Mouse (Mus musculus) ES-E14 (cell line): ENCODE measurements around the gene Gm28539. TPM values are rescaled to one million over a fixed set of nuclear protein-coding genes. Genes with fewer than 3 reads are reported as not detected.

Experiments
- DNase-seq: peaks from one replicate; pipeline ENCODE4 v3.0.0-alpha.2; 2013; ENCODE audit warnings: low read depth, low spot score
- H3K27ac ChIP-seq: 2 replicates; pipeline ENCODE4 v1.5.1; 2012; ENCODE audit warnings: low read depth, mild to moderate bottlenecking, low read length, moderate library complexity, mixed read lengths; ENCODE audit not compliant: poor library complexity, insufficient read depth, severe bottlenecking
- H3K36me3 ChIP-seq: 2 replicates; pipeline ENCODE4 v1.6.1; 2012; ENCODE audit warnings: mild to moderate bottlenecking, low read length, moderate library complexity, mixed read lengths; ENCODE audit not compliant: control insufficient read depth, poor library complexity, insufficient read depth, severe bottlenecking
- H3K4me1 ChIP-seq, 2 experiments: fragments of 150-350 bp in 1 of 2; sonication (generic) in 1 of 2; 2 replicates each; pipeline ENCODE4 v1.6.1; 2012; ENCODE audit warnings: low read length in 2 of 2, mild to moderate bottlenecking in 1 of 2, mixed read lengths in 1 of 2; ENCODE audit not compliant: control insufficient read depth in 2 of 2, insufficient read depth in 2 of 2, poor library complexity in 1 of 2
- H3K4me3 ChIP-seq, 2 experiments: fragments of 150-350 bp in 1 of 2; sonication (generic) in 1 of 2; 2 replicates each; pipeline ENCODE4 v1.5.1; 2012; ENCODE audit warnings: low read length in 2 of 2, low read depth in 1 of 2, mild to moderate bottlenecking in 1 of 2, mixed read lengths in 1 of 2; ENCODE audit not compliant: insufficient read depth in 1 of 2, poor library complexity in 1 of 2, severe bottlenecking in 1 of 2
- H3K9ac ChIP-seq: 2 replicates; pipeline ENCODE4 v1.6.1; 2012; ENCODE audit warnings: low read depth, mild to moderate bottlenecking, low read length, mixed read lengths; ENCODE audit not compliant: poor library complexity, insufficient read depth, severe bottlenecking
- H3K9me3 ChIP-seq: fragments of 150-350 bp; sonication (generic); 2 replicates; pipeline ENCODE4 v1.6.1; 2012; ENCODE audit warnings: low read depth, mild to moderate bottlenecking, low read length; ENCODE audit not compliant: control insufficient read depth, insufficient read depth
- CHD2 ChIP-seq: IDR thresholded peaks from 2 replicates; pipeline ENCODE4 v1.6.1; 2014; ENCODE audit warnings: mild to moderate bottlenecking, low read depth, low read length, inconsistent platforms
- HCFC1 ChIP-seq: IDR thresholded peaks from 2 replicates; pipeline ENCODE4 v1.6.1; 2012; ENCODE audit warnings: low read length, inconsistent platforms, borderline replicate concordance; ENCODE audit not compliant: insufficient read depth
- MAFK ChIP-seq: IDR thresholded peaks from 2 replicates; pipeline ENCODE4 v1.6.1; 2014; ENCODE audit warnings: mild to moderate bottlenecking, low read depth, low read length, inconsistent platforms; ENCODE audit not compliant: insufficient read depth
- ZC3H11A ChIP-seq: IDR thresholded peaks from 2 replicates; pipeline ENCODE4 v1.6.1; 2012; ENCODE audit warnings: low read depth, mild to moderate bottlenecking, inconsistent platforms, low read length, borderline replicate concordance
- ZNF384 ChIP-seq: IDR thresholded peaks from 2 replicates; pipeline ENCODE4 v1.6.1; 2012; ENCODE audit warnings: low read depth, low read length, inconsistent platforms
- in situ Hi-C, 2 experiments: fragments of 600-800 bp; cut with MboI; formaldehyde crosslinking; loops; one replicate each; pipeline ENCODE4 v1.15.1; 2025; ENCODE audit warnings: low sequenced_read_pairs in 2 of 2, inconsistent platforms in 1 of 2; ENCODE audit not compliant: unreplicated experiment in 2 of 2
- total RNA-seq: library from RNA; depleted of rRNA; stranded (reverse); fragments of 300-350 nt; gene quantifications from 2 replicates; pipeline ENCODE4 v1.2.3, GENCODE M21; 2012

Gm28539 gene
- total RNA-seq, 1 experiment = not detected

DNA sequence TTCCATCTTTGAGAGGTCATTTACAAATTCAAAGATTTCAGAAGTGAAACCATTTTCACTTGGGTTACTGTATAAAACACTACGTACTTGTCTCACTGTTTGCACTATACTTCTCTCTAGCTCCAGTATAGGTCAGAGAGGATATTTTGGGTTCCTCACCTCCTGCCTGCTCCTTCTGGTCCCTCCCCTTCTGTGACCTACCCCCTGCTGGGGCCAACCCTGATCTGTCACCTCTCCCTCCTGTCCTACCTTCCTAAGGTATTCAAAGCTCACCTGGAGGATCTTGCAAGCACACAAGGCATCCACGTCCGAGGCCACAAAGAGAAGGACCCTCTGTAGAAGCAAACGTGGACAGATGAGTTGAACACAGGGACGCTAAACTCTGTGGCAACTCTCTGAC lies 25.4 kb upstream of the Gm28539 start:
- H3K4me3 ChIP-seq = peak overlapping the region; percentile 83 to 87
- H3K9me3 ChIP-seq = no peaks in the 10 kb centered on the region
- peak overlapping the region; percentile 95 for H3K9ac ChIP-seq
- H3K4me1 ChIP-seq = peaks cover 0 to 3% of the 10 kb centered on the region in 2 experiments; a peak in 1 of 4 replicates
- TF ChIP-seq CHD2 (no peak), ZNF384 (no peak), MAFK (no peak), HCFC1 (no peak), ZC3H11A (no peak)
- peaks cover 19% of the 10 kb centered on the region for H3K36me3 ChIP-seq
- in situ Hi-C loops = no loop called here
- H3K27ac ChIP-seq = no peak overlapping the region
- DNase-seq = peak; percentile 34

DNA sequence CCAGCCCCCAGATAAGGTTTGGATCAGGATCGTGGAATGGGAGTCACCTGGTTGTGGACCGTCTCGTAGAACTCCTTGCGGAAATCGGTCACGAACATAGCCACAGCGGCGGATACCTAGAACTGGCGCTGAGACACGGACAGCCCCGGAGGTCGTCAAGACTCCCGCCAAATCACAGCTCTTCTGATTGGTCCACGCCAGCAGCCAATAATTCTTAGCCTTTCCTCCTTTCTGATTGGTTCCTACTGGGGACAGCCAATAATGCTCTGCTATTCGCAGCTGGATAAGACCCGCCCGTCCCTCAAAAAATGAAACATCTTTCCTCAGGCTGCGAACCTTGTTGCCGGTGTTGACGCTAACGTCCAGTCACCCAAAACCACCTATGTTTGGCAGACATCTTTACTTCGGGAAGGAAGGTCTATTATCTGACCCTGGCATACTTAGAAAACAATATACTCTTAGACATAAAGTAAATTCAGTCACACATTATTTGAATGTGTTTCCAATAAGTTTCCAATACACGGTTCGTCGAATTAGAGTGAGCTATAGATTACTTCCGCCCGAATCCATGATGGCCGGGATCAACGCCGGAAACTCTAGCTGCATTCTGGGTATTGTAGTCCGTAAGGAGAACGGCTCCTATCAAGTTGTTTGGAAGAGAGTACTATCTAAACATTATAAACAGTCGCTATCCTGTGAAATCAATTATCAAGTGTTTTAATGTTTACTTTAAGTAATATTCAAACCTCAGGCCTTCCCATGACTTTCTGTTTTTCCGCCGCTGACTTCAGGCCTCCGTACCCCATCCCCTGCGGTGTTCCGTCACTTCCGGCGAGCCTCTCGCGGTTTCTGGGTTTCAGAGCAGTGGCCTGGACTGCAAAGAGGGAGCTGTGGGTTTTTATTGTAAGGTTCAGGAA lies 24.7 kb upstream of the Gm28539 start, which contains the start of the genes Ufd1 and Cdc45:
Gene Ufd1 (plus strand): TSS at position 312 of the 917 bp plus-strand sequence.
Gene Cdc45 (minus strand): TSS at position 520 of the 917 bp plus-strand sequence.
- in situ Hi-C loops = no loop called here
- peak within 1 kb of the TSS; percentile 83 to 87 for H3K4me3 ChIP-seq
- H3K9me3 ChIP-seq = no peaks in the 10 kb centered on the region
- peaks cover 19% of the 10 kb centered on the region for H3K36me3 ChIP-seq
- peak; percentile 97 for TF ChIP-seq CHD2
- no peak for TF ChIP-seq ZC3H11A
- peak; percentile 97 for TF ChIP-seq HCFC1
- TF ChIP-seq MAFK = no peak
- 0 out of 2 replicates have a peak, but pooled peaks have one; percentile 9 for TF ChIP-seq ZNF384
- peak within 1 kb of the TSS; percentile 37 for H3K27ac ChIP-seq
- peak within 1 kb of the TSS; percentile 95 for H3K9ac ChIP-seq
- H3K4me1 ChIP-seq = peaks cover 0 to 3% of the 10 kb centered on the region in 2 experiments; a peak in 1 of 4 replicates
- peak; percentile 88 for DNase-seq

DNA sequence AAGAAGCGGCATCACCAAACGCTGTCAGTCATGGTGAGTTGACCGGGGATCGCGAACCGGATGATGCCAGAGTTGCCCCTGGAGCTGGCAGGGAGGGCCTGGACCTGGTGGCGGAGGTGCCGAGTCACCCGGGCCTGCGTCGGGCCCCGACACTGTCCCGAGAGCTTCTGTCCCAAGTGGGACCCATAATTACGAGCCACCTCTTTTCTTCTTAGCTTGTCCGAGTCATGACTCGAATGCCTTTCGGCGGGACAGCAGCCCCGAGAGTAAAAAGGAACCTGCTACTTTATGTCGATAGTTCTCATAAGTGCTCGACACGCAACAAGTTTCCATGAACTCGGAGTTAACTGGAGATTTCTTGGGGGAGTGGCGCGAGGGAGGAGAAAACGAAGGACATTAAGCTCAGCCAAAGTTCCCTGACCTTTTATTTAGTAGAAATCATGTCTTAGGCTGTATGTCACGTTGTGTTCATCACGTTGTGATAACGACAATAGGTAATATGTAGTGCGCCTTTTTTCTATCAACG lies 23.9 kb upstream of the Gm28539 start:
- no peak for DNase-seq
- Histone ChIP-seq H3K4me3 (peak overlapping the region; percentile 83 to 87), H3K36me3 (peaks cover 18% of the 10 kb centered on the region), H3K9ac (peak overlapping the region; percentile 91), H3K27ac (peak overlapping the region; percentile 37), H3K4me1 (peaks cover 0 to 3% of the 10 kb centered on the region in 2 experiments; a peak in 1 of 4 replicates), H3K9me3 (no peaks in the 10 kb centered on the region)
- in situ Hi-C loops = no loop called here
- TF ChIP-seq HCFC1 (no peak), ZNF384 (no peak), CHD2 (no peak), ZC3H11A (no peak), MAFK (no peak)

DNA sequence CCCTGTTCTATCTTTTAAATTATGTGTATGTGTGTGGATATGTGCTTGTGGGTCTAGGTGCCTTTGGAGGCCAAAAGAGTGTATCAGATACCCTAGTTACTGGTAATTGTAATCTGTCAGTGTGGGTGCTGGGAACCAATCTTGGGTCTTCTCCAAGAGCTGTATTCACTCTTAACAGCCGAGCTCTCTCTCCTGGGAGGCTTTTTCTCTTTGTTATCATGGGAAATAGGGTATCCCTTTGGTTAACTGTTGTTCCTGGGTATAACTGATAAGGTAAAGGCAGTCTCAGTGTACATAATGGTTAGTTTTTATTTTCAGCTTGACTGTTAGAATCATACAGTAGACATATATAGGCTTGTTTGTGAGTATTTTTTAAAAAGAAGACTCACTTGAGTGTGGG lies 14.0 kb upstream of the Gm28539 start:
- no peak overlapping the region for H3K9ac ChIP-seq
- H3K36me3 ChIP-seq = peaks cover 49% of the 10 kb centered on the region
- H3K9me3 ChIP-seq = no peaks in the 10 kb centered on the region
- H3K27ac ChIP-seq = no peak overlapping the region
- DNase-seq = no peak
- no peak for TF ChIP-seq CHD2
- no peak for TF ChIP-seq ZNF384
- no peak for TF ChIP-seq HCFC1
- no peak for TF ChIP-seq ZC3H11A
- TF ChIP-seq MAFK = no peak
- no peaks in the 10 kb centered on the region for H3K4me1 ChIP-seq
- in situ Hi-C loops = no loop called here
- no peak overlapping the region for H3K4me3 ChIP-seq
